Mouse (Mus musculus) erythroblast, embryonic 14.5 days (primary cell): ENCODE measurements around the gene Ppa2.

Experiments
- GATA1 ChIP-seq: IDR thresholded peaks from 2 replicates; pipeline ENCODE4 v1.6.1; 2012; ENCODE audit warnings: low read length, inconsistent platforms, mixed read lengths
- TAL1 ChIP-seq: IDR thresholded peaks from 3 replicates; pipeline ENCODE4 v1.6.1; 2012; ENCODE audit warnings: low read length, inconsistent platforms, mixed read lengths

GRCm38 (mm10) chr3:133332280-133332679 lies 22.4 kb downstream of the Ppa2 start:
- TF ChIP-seq GATA1 (no peak), TAL1 (no peak)
